Mouse (Mus musculus) thymus, adult 2 months (tissue): ENCODE results near the gene Vav1. TPM values are rescaled to one million over a fixed set of nuclear protein-coding genes. Genes with fewer than 3 reads are reported as not detected.

Experiments used
- DNase-seq: peaks from one replicate; pipeline ENCODE4 v3.0.0; 2021
- H3K27ac ChIP-seq: fragments of 200-500 bp; 2 replicates; pipeline ENCODE4 v1.5.1; 2012; ENCODE audit warnings: low read length, control low read depth; ENCODE audit not compliant: control insufficient read depth, insufficient read depth
- H3K27me3 ChIP-seq: fragments of 200-500 bp; 2 replicates; pipeline ENCODE4 v1.6.1; 2012; ENCODE audit warnings: mild to moderate bottlenecking, low read length, moderate library complexity, mixed read lengths; ENCODE audit not compliant: control insufficient read depth, insufficient read depth
- H3K36me3 ChIP-seq: fragments of 200-500 bp; 2 replicates; pipeline ENCODE4 v1.6.1; 2012; ENCODE audit warnings: mild to moderate bottlenecking, low read length, moderate library complexity; ENCODE audit not compliant: control insufficient read depth, insufficient read depth
- H3K4me1 ChIP-seq: fragments of 200-500 bp; replicated peaks from 2 replicates; pipeline ENCODE4 v1.6.1; 2012; ENCODE audit warnings: low read length; ENCODE audit not compliant: control insufficient read depth, insufficient read depth
- H3K4me3 ChIP-seq: fragments of 200-500 bp; 2 replicates; pipeline ENCODE4 v1.5.1; 2012; ENCODE audit warnings: mild to moderate bottlenecking, low read length, control low read depth, moderate library complexity; ENCODE audit not compliant: control insufficient read depth, insufficient read depth
- CTCF ChIP-seq: fragments of 200-500 bp; IDR thresholded peaks from 2 replicates; pipeline ENCODE4 v1.5.1; 2012; ENCODE audit warnings: mild to moderate bottlenecking, control low read depth, low read length, moderate library complexity, borderline replicate concordance; ENCODE audit not compliant: control insufficient read depth, poor library complexity, insufficient read depth; ENCODE audit errors: extremely low read depth
- POLR2A ChIP-seq: fragments of 200-500 bp; IDR thresholded peaks from 2 replicates; pipeline ENCODE4 v1.6.1; 2012; ENCODE audit warnings: mild to moderate bottlenecking, low read length, control low read depth, moderate library complexity; ENCODE audit not compliant: control insufficient read depth, poor library complexity, insufficient read depth; ENCODE audit errors: extremely low read depth
- WGBS: fragments of 180-500 bp; shearing (Covaris S2); methylation state at CpG from one replicate; pipeline ENCODE4 v1.1.7; 2018; 5-methylcytosine and 5-hydroxymethylcytosine counted together
- polyA plus RNA-seq: library from polyadenylated mRNA; depleted of rRNA; stranded (reverse); fragments of >200 nt; gene quantifications from 2 replicates; pipeline ENCODE4 v1.2.3, GENCODE M21; 2012

The Vav1 gene
- polyA plus RNA-seq, 1 experiment: 137 TPM

DNA sequence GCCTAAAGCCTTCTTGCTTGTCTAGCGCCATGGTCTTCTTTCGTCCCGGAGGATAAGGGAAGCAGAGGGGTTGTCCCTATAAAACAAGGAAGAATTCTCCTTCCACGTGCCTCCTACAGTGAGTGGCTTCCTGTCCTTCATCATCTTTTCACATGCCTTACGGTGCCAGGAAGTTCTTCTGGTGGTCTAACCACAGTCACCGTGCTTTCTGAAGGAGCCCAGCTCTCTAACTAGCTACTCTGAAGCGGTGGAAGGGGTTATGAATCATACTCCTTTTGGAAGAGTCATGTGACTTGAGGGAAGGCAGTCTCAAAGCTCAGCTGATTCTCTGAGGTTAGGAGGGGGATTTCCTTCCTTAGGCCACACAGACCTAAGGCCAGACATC, 11.8 kb downstream of the Vav1 start:
- H3K27ac ChIP-seq: peak overlapping the region; percentile 56; the same call in 1 of the 2 replicates
- no peak for DNase-seq
- peaks cover 28% of the 10 kb centered on the region for H3K4me1 ChIP-seq
- H3K4me3 ChIP-seq: no peak overlapping the region
- no peak for TF ChIP-seq CTCF
- no peak for TF ChIP-seq POLR2A
- peaks cover 12% of the 10 kb centered on the region; the same call in 1 of the 2 replicates for H3K36me3 ChIP-seq
- WGBS: 9% methylated on average over 7 of the region's 7 CpGs
- no peaks in the 10 kb centered on the region for H3K27me3 ChIP-seq

DNA sequence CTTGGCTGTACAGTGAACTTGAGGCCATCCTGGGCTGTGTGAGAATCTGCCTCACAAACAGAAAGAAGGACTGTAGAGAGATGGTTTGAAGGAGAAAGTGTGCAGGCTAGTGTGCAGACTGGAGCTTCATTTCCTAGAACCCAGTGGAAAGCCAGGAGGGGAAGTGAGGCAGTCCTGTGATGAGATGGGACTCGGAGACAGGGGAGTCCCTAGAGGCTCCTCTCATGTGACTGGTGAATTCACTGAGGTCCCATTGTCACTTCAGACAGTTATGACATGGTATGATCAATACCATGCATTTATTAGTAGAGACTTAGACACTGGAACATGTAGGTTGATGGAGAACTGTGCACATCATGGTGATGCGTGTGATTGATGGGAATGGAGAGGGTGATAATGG, 13.4 kb downstream of the Vav1 start:
- peaks cover 21% of the 10 kb centered on the region for H3K4me1 ChIP-seq
- 89% methylated on average over 2 of the region's 2 CpGs for WGBS
- no peak overlapping the region for H3K27ac ChIP-seq
- no peak for DNase-seq
- peaks cover 24% of the 10 kb centered on the region for H3K36me3 ChIP-seq
- no peak for TF ChIP-seq POLR2A
- no peak for TF ChIP-seq CTCF
- H3K4me3 ChIP-seq: no peak overlapping the region
- H3K27me3 ChIP-seq: no peaks in the 10 kb centered on the region

DNA sequence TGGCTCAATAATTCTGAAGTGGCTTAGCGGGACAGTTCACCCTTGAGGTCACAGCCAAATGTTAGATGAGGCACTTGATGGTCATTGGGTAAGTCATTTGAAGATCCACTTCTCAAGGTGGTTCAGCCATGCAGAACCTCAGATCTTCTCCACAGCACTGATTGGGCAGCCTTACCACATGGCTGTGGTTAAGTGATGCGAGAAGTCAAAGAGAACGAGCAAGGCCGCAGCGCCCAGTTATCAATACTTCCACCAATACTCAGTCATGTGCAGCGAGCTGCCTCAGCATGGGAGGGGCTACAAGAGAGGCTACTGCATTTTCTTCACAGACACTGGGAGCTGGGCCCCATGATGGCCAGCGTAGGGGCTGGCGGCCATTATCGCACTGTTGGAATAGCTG, 14.1 kb downstream of the Vav1 start:
- 97% methylated on average over 9 of the region's 9 CpGs for WGBS
- TF ChIP-seq POLR2A (no peak), CTCF (no peak)
- H3K36me3 ChIP-seq: peaks cover 28% of the 10 kb centered on the region
- H3K27me3 ChIP-seq: no peaks in the 10 kb centered on the region
- H3K4me3 ChIP-seq: no peak overlapping the region
- peaks cover 20% of the 10 kb centered on the region for H3K4me1 ChIP-seq
- H3K27ac ChIP-seq: no peak overlapping the region
- no peak for DNase-seq

DNA sequence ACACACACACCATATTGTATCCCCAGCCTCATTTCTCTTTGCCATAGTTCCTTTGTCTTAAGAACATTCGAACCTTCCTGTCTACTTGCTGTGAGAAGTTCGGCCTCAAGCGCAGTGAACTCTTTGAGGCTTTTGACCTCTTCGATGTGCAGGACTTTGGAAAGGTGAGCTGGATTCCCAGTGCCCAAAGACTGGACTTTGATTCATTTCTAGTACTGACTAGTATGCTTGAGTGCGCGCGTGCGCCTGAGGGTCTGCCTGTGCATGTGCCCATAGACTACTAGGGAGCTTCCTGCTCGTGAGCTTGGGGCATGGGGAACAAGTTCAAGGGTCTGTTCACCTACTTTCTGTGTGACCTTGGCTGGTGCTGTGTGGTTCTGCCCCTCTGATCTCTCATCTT, 17.0 kb downstream of the Vav1 start:
- Histone ChIP-seq H3K36me3 (peaks cover 48% of the 10 kb centered on the region), H3K27ac (no peak overlapping the region), H3K4me1 (peaks cover 2% of the 10 kb centered on the region; the same call in 1 of the 2 replicates), H3K4me3 (no peak overlapping the region), H3K27me3 (no peaks in the 10 kb centered on the region)
- 97% methylated on average over 9 of the region's 9 CpGs for WGBS
- DNase-seq: no peak
- no peak for TF ChIP-seq POLR2A

DNA sequence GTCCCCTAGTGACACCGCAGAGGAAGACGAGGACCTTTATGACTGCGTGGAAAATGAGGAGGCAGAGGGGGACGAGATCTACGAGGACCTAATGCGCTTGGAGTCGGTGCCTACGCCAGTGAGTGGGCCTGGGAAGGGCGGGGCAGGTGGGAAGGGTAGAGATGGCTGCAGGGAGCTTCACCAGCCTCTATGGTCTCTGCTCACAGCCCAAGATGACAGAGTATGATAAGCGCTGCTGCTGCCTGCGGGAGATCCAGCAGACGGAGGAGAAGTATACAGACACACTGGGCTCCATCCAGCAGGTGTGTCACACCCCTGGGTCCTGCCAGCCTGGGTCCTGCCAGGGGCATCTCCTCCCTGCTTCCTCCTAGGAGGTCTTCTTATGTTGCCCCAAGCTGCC, 18.1 kb downstream of the Vav1 start:
- H3K36me3 ChIP-seq: peaks cover 58% of the 10 kb centered on the region
- H3K4me3 ChIP-seq: no peak overlapping the region
- H3K27ac ChIP-seq: no peak overlapping the region
- DNase-seq: no peak
- no peak for TF ChIP-seq POLR2A
- TF ChIP-seq CTCF: no peak
- H3K4me1 ChIP-seq: no peaks in the 10 kb centered on the region
- WGBS: 96% methylated on average over 12 of the region's 12 CpGs
- H3K27me3 ChIP-seq: no peaks in the 10 kb centered on the region

DNA sequence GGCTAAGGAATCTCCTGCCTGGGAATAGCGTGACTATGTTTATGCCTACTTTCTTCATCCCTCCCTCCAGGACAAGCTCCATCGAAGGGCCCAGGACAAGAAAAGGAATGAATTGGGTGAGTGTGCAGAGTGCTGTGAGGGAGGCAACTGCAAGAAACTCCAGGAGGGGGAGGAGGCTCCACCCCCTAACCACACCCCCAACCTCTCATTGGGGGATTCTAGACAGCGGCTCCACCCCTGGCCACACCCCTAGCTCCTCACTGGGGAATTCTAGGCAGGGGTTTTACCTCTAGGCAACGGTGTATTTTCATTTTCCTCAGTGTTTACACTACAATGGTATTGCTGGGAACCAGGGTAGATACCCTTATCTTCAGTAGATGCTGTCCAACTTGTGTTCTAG, 26.7 kb downstream of the Vav1 start:
- no peaks in the 10 kb centered on the region for H3K4me1 ChIP-seq
- peaks cover 94% of the 10 kb centered on the region for H3K36me3 ChIP-seq
- no peak for TF ChIP-seq CTCF
- no peak for TF ChIP-seq POLR2A
- H3K27ac ChIP-seq: no peak overlapping the region
- no peaks in the 10 kb centered on the region for H3K27me3 ChIP-seq
- DNase-seq: peak; percentile 23
- no peak overlapping the region for H3K4me3 ChIP-seq
- 93% methylated on average over 4 of the region's 4 CpGs for WGBS

DNA sequence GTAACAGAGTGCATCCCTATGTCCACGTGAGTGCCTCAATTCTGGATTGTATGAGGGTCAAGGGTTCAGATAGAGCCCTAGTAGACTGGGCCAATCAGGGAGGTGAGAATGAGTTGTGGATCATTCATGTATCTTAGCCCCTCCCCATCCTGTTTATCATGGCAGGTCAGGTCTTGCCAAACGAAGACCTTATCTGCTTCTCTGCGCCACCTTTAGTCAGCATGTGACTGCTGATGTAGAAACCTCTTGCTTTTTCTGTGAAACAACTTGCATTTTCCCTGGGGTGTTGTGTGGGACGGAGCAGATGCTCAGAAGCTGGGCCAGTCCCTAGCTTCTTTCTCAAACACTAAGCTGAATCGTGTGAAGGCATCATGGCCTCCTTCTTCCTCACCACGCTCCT, 28.2 kb downstream of the Vav1 start:
- DNase-seq: no peak
- no peaks in the 10 kb centered on the region for H3K27me3 ChIP-seq
- H3K36me3 ChIP-seq: peaks cover 92% of the 10 kb centered on the region
- TF ChIP-seq POLR2A (no peak), CTCF (no peak)
- H3K4me3 ChIP-seq: no peak overlapping the region
- 95% methylated on average over 6 of the region's 6 CpGs for WGBS
- H3K4me1 ChIP-seq: no peaks in the 10 kb centered on the region
- no peak overlapping the region for H3K27ac ChIP-seq
